In genomic region chr2:72094038-72094437, GRCm38 (mm10) we compare ENCODE assay signal across 13 mouse cellular contexts.
DNase-seq lines count a peak whose midpoint lies in the region; ATAC-seq and TF ChIP-seq lines count a peak whose summit lies in the region.
"Had no signal": no experiment of that assay in that cellular context is flagged by ENCODE, and none has a peak within 500 bp of the region (broad histone marks: within the 10 kb centered on the region; RNA-seq: fewer than 3 reads in every experiment).

No protein-coding gene starts in this region.

- H3K27me3 ChIP-seq in hindbrain, embryonic 13.5 days = no peaks in the 10 kb centered on the region
- H3K27me3 ChIP-seq in hindbrain, postnatal 0 days (ENCODE audit: insufficient read depth, low read length) = no peaks in the 10 kb centered on the region
- no peaks in the 10 kb centered on the region for H3K27me3 ChIP-seq in lung, embryonic 14.5 days (ENCODE audit: insufficient read depth, low read length)
- peaks cover 6% of the 10 kb centered on the region; the same call in 1 of the 2 replicates for H3K27me3 ChIP-seq in embryonic facial prominence, embryonic 13.5 days
- no peaks in the 10 kb centered on the region for H3K27me3 ChIP-seq in thymus, adult 2 months (ENCODE audit: control insufficient read depth, insufficient read depth, low read length)
- H3K27me3 ChIP-seq: liver, embryonic 13.5 days had no signal

- H3K9me3 ChIP-seq in hindbrain, embryonic 13.5 days = no peaks in the 10 kb centered on the region
- no peaks in the 10 kb centered on the region for H3K9me3 ChIP-seq in hindbrain, postnatal 0 days (ENCODE audit: low read length)
- no peaks in the 10 kb centered on the region for H3K9me3 ChIP-seq in lung, embryonic 14.5 days (ENCODE audit: low read depth, low read length)
- H3K9me3 ChIP-seq in embryonic facial prominence, embryonic 13.5 days = no peaks in the 10 kb centered on the region
- H3K9me3 ChIP-seq: forebrain, embryonic 10.5 days; liver, embryonic 13.5 days had no signal

- H3K4me3 ChIP-seq in hindbrain, embryonic 13.5 days = no peak overlapping the region; the same call in 1 of the 2 replicates
- H3K4me3 ChIP-seq in hindbrain, postnatal 0 days (ENCODE audit: low read length) = no peak overlapping the region
- no peak overlapping the region for H3K4me3 ChIP-seq in lung, embryonic 14.5 days (ENCODE audit: low read depth, low read length)
- no peak overlapping the region for H3K4me3 ChIP-seq in embryonic facial prominence, embryonic 13.5 days
- H3K4me3 ChIP-seq in thymus, adult 2 months (ENCODE audit: control insufficient read depth, insufficient read depth, low read length) = no peak overlapping the region
- H3K4me3 ChIP-seq: forebrain, embryonic 10.5 days; liver, embryonic 13.5 days had no signal

- no peak for ATAC-seq in hindbrain, embryonic 13.5 days (ENCODE audit: low FRiP score)
- no peak for ATAC-seq in hindbrain, postnatal 0 days
- ATAC-seq in lung, embryonic 14.5 days (ENCODE audit: insufficient read depth) = peak; percentile 82; the same call in 1 of the 2 replicates
- ATAC-seq in embryonic facial prominence, embryonic 13.5 days (ENCODE audit: insufficient number of reproducible peaks, insufficient read depth, low FRiP score, low TSS enrichment, low read depth) = no peak
- ATAC-seq: inflammation-experienced regulatory T-cells, adult 6 months had no signal

- no peak for TF ChIP-seq POLR2A in thymus, adult 2 months (IDR thresholded peaks at IDR 0.05; ENCODE audit: control insufficient read depth, extremely low read depth, insufficient read depth, low read length, poor library complexity)

- whole genome bisulfite sequencing in hindbrain, embryonic 13.5 days = 81% methylated on average over 8 of the region's 8 CpGs
- 72% methylated on average over 8 of the region's 8 CpGs for whole genome bisulfite sequencing in hindbrain, postnatal 0 days
- WGBS in lung, embryonic 14.5 days = 51% methylated on average over 8 of the region's 8 CpGs
- 79% methylated on average over 8 of the region's 8 CpGs for WGBS in embryonic facial prominence, embryonic 13.5 days
- 94% methylated on average over 8 of the region's 8 CpGs for WGBS in thymus, adult 2 months

- H3K4me2 ChIP-seq in hindbrain, embryonic 13.5 days = peak overlapping the region; percentile 37; the same call in 1 of the 2 replicates
- H3K4me2 ChIP-seq in hindbrain, postnatal 0 days (ENCODE audit: low read depth, low read length) = no peak overlapping the region; the same call in 1 of the 2 replicates
- H3K4me2 ChIP-seq in lung, embryonic 14.5 days = no peak overlapping the region; the same call in 1 of the 2 replicates
- peak overlapping the region; percentile 49 for H3K4me2 ChIP-seq in embryonic facial prominence, embryonic 13.5 days
- H3K4me2 ChIP-seq: liver, embryonic 13.5 days had no signal

- H3K9ac ChIP-seq in hindbrain, embryonic 13.5 days = no peak overlapping the region
- no peak overlapping the region for H3K9ac ChIP-seq in hindbrain, postnatal 0 days (replicated peaks; ENCODE audit: low read length)
- H3K9ac ChIP-seq in lung, embryonic 14.5 days = no peak overlapping the region
- H3K9ac ChIP-seq in embryonic facial prominence, embryonic 13.5 days = no peak overlapping the region
- H3K9ac ChIP-seq: liver, embryonic 13.5 days had no signal

- no peaks in the 10 kb centered on the region for H3K36me3 ChIP-seq in hindbrain, embryonic 13.5 days
- H3K36me3 ChIP-seq in hindbrain, postnatal 0 days (ENCODE audit: insufficient read depth, low read length) = no peaks in the 10 kb centered on the region
- H3K36me3 ChIP-seq in lung, embryonic 14.5 days (ENCODE audit: insufficient read depth) = no peaks in the 10 kb centered on the region
- no peaks in the 10 kb centered on the region for H3K36me3 ChIP-seq in embryonic facial prominence, embryonic 13.5 days
- no peaks in the 10 kb centered on the region for H3K36me3 ChIP-seq in thymus, adult 2 months (ENCODE audit: control insufficient read depth, insufficient read depth, low read length)
- H3K36me3 ChIP-seq: forebrain, embryonic 10.5 days; liver, embryonic 13.5 days had no signal

- H3K27ac ChIP-seq in hindbrain, embryonic 13.5 days = no peak overlapping the region
- no peak overlapping the region for H3K27ac ChIP-seq in hindbrain, postnatal 0 days
- peak overlapping the region; percentile 47 for H3K27ac ChIP-seq in lung, embryonic 14.5 days (ENCODE audit: low read depth)
- no peak overlapping the region for H3K27ac ChIP-seq in embryonic facial prominence, embryonic 13.5 days
- H3K27ac ChIP-seq in thymus, adult 2 months (ENCODE audit: control insufficient read depth, insufficient read depth, low read length) = no peak overlapping the region
- H3K27ac ChIP-seq: forebrain, embryonic 10.5 days; liver, embryonic 13.5 days had no signal

- no peak for TF ChIP-seq CTCF in hindbrain, postnatal 0 days (IDR thresholded peaks at IDR 0.05; ENCODE audit: low read depth)
- TF ChIP-seq CTCF in lung, embryonic 14.5 days (IDR thresholded peaks at IDR 0.05; ENCODE audit: low read depth) = no peak
- TF ChIP-seq CTCF in thymus, adult 2 months (IDR thresholded peaks at IDR 0.05; ENCODE audit: borderline replicate concordance, control insufficient read depth, extremely low read depth, insufficient read depth, low read length, poor library complexity) = no peak

- no peak for DNase-seq in hindbrain, postnatal 0 days (ENCODE audit: low spot score)
- peak; percentile 77 for DNase-seq in lung, embryonic 14.5 days
- no peak for DNase-seq in lung, adult 18-20 months
- DNase-seq in lung, postnatal 4 days = peak; percentile 25 to 65
- DNase-seq in thymus, adult 2 months = no peak
- DNase-seq in frontal cortex, postnatal 14 days (ENCODE audit: low spot score in 2 of 2) = no peak
- DNase-seq: cerebellum, postnatal 10 days; left cerebral cortex, postnatal 4 days; liver, embryonic 13.5 days had no signal

- H3K4me1 ChIP-seq in hindbrain, embryonic 13.5 days (replicated peaks) = peaks cover 30% of the 10 kb centered on the region
- no peaks in the 10 kb centered on the region for H3K4me1 ChIP-seq in hindbrain, postnatal 0 days (ENCODE audit: insufficient read depth, low read length)
- H3K4me1 ChIP-seq in lung, embryonic 14.5 days (ENCODE audit: insufficient read depth) = peaks cover 13% of the 10 kb centered on the region
- peaks cover 32% of the 10 kb centered on the region for H3K4me1 ChIP-seq in embryonic facial prominence, embryonic 13.5 days
- no peaks in the 10 kb centered on the region for H3K4me1 ChIP-seq in thymus, adult 2 months (replicated peaks; ENCODE audit: control insufficient read depth, insufficient read depth, low read length)
- H3K4me1 ChIP-seq: liver, embryonic 13.5 days had no signal

Comparison
In these comparisons a context has a peak if more than half of its experiments do, and no peak if none do; other contexts are left out.
1. H3K4me2 ChIP-seq: peak in hindbrain, embryonic 13.5 days (single experiment) and embryonic facial prominence, embryonic 13.5 days (single experiment); none in hindbrain, postnatal 0 days (single experiment) and lung, embryonic 14.5 days (single experiment).
2. DNase-seq: peak in lung, embryonic 14.5 days (single experiment) and lung, postnatal 4 days (2 of 2); none in hindbrain, postnatal 0 days (single experiment), lung, adult 18-20 months (0 of 2), thymus, adult 2 months (single experiment) and frontal cortex, postnatal 14 days (0 of 2).